Mouse (Mus musculus): ENCODE measurements around the gene Wfdc17.

DNA sequence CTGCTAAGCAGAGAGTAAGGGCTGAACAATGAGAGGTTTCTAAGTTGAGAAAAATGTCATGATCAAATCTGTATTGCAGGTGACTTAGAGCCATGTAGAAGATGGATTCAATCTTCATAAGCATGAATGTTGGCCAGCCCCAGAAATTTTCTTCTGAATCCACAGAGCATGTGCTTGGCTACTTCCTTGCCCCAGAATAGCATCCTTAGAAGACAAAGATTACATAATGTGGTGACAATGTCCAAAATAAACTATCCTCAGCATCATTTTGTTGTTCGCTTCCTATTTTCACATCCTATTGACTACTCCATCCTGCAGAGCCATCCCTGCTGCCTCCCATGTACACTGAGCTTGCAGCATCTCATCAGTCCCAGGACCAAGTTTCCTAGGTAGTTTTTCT lies 28.1 kb upstream of the Wfdc17 start:
- TF ChIP-seq CTCF (IDR thresholded peaks at IDR 0.05; ENCODE audit: low read depth, low read length), result no peak
- no peak for TF ChIP-seq POLR2A (IDR thresholded peaks at IDR 0.05; ENCODE audit: extremely low read depth, insufficient read depth, low read length)

Data from liver, adult 2 months (tissue).